Mouse (Mus musculus) forebrain, postnatal 0 days (tissue): ENCODE results near the gene Reep3. TPM values are rescaled to one million over a fixed set of nuclear protein-coding genes. Genes with fewer than 3 reads are reported as not detected.

Experiments used
- ATAC-seq: fragments of 200-750 bp; cut with Nextera tagmentation; 2 replicates; pipeline ENCODE4 v1.8.0; 2017; ENCODE audit warnings: mild to moderate bottlenecking, moderate library complexity
- DNase-seq: peaks from one replicate; pipeline ENCODE4 v3.0.0-alpha.2; 2015
- H3K27ac ChIP-seq: fragments of 300-500 bp; sonication (generic); 2 replicates; pipeline ENCODE4 v1.5.1; 2014; ENCODE audit warnings: low read depth, mild to moderate bottlenecking, antibody characterized with exemption, low read length, moderate library complexity, mixed read lengths
- H3K27me3 ChIP-seq: fragments of 300-500 bp; sonication (generic); 2 replicates; pipeline ENCODE4 v1.6.1; 2014; ENCODE audit warnings: mild to moderate bottlenecking, low read length, mixed read lengths; ENCODE audit not compliant: insufficient read depth
- H3K36me3 ChIP-seq: fragments of 300-500 bp; sonication (generic); 2 replicates; pipeline ENCODE4 v1.6.1; 2014; ENCODE audit warnings: mild to moderate bottlenecking, moderate library complexity; ENCODE audit not compliant: insufficient read depth
- H3K4me1 ChIP-seq: fragments of 300-500 bp; sonication (generic); 2 replicates; pipeline ENCODE4 v1.6.1; 2014; ENCODE audit warnings: antibody characterized with exemption; ENCODE audit not compliant: insufficient read depth
- H3K4me2 ChIP-seq: fragments of 300-500 bp; sonication (generic); 2 replicates; pipeline ENCODE4 v1.6.1; 2014; ENCODE audit warnings: low read depth, mild to moderate bottlenecking, moderate library complexity
- H3K4me3 ChIP-seq: fragments of 300-500 bp; sonication (generic); 2 replicates; pipeline ENCODE4 v1.5.1; 2014; ENCODE audit warnings: low read depth, low read length, mixed read lengths
- H3K9ac ChIP-seq: fragments of 300-500 bp; sonication (generic); 2 replicates; pipeline ENCODE4 v1.6.1; 2014; ENCODE audit warnings: mild to moderate bottlenecking
- H3K9me3 ChIP-seq: fragments of 300-500 bp; sonication (generic); 2 replicates; pipeline ENCODE4 v1.6.1; 2016; ENCODE audit warnings: low read length
- CTCF ChIP-seq: sonication (generic); IDR thresholded peaks from 2 replicates; pipeline ENCODE4 v1.5.1; 2016; ENCODE audit warnings: antibody characterized with exemption, control low read depth, low read depth
- WGBS: fragments of 180-500 bp; shearing (Covaris S2); extraction: QIAGEN DNeasy Blood & Tissue Kit; methylation state at CpG from one replicate; pipeline ENCODE4 v1.1.7; 2014; 5-methylcytosine and 5-hydroxymethylcytosine counted together
- polyA plus RNA-seq: library from polyadenylated mRNA; unstranded; fragments of >200 nt; fragmentation: Nextera tagmentation; extraction: Ambion mirVana; gene quantifications from 2 replicates; pipeline ENCODE4 v1.2.1, GENCODE M21; 2015
- total RNA-seq: library from RNA; depleted of rRNA; stranded (reverse); fragments of >200 nt; gene quantifications from 2 replicates; pipeline ENCODE4 v1.2.3, GENCODE M21; 2014

The Reep3 gene
- total and polyA plus RNA-seq, 2 experiments from 2014 or later = 23.7 to 30.8 TPM

DNA sequence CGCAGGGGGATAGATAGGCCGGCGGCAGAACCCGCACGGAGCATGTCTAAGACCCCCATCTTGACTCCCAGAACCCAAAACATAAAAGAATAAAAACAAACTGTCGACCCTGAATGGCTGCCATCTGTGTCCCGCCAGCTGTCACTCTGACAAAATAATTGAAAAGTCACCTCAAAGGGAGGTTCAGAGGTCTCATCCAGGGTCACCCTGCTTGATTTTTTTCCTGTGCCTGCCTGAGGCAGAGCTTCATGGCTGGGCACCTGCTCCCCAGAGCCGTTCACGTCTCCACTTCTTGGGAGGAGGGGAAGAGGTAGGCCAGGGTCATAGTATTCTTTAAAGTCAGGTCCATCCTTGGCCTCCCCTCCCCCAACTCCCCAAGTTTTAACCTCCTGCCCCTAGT is 7.8 kb upstream of the Reep3 start:
- no peak overlapping the region for H3K9ac ChIP-seq
- no peak overlapping the region for H3K4me3 ChIP-seq
- H3K4me2 ChIP-seq = no peak overlapping the region
- DNase-seq = no peak
- no peaks in the 10 kb centered on the region for H3K27me3 ChIP-seq
- no peaks in the 10 kb centered on the region for H3K36me3 ChIP-seq
- WGBS = 25% methylated on average over 9 of the region's 9 CpGs
- ATAC-seq = no peak
- no peak overlapping the region for H3K27ac ChIP-seq
- peaks cover 27% of the 10 kb centered on the region for H3K4me1 ChIP-seq
- H3K9me3 ChIP-seq = no peaks in the 10 kb centered on the region
- no peak for TF ChIP-seq CTCF

DNA sequence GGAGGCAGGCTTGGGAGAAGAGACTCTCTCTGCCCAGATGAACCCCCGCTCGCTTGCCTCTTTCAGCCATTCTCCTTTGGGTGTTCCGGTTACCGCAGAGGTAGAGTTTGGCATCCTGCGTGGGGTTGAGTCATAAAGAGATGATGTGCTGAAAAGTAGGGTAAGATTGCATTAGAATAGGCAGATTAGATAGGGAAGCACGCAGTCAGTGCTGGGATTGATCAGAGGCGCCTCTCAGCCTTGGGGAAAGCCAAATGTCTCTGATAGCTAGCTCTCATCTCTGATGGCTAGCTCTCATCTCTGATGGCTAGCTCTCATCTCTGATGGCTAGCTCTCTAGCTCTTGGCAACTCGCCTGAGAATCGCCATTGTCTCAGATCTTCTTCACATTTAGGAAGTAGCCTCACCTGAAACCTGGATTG is 4.1 kb upstream of the Reep3 start:
- no peak for ATAC-seq
- Histone ChIP-seq H3K4me1 (peaks cover 38% of the 10 kb centered on the region), H3K9me3 (no peaks in the 10 kb centered on the region), H3K27me3 (no peaks in the 10 kb centered on the region), H3K9ac (no peak overlapping the region), H3K27ac (no peak overlapping the region), H3K36me3 (no peaks in the 10 kb centered on the region), H3K4me2 (no peak overlapping the region), H3K4me3 (no peak overlapping the region)
- 70% methylated on average over 9 of the region's 9 CpGs for WGBS
- TF ChIP-seq CTCF = no peak
- DNase-seq = no peak

- H3K4me1 ChIP-seq = peaks cover 36% of the 10 kb centered on the region
- WGBS = 30% methylated on average over 7 of the region's 7 CpGs
- DNase-seq (no peak), ATAC-seq (no peak)
- H3K27ac ChIP-seq = no peak overlapping the region
- no peaks in the 10 kb centered on the region for H3K9me3 ChIP-seq
- no peak overlapping the region for H3K4me3 ChIP-seq
- no peaks in the 10 kb centered on the region for H3K36me3 ChIP-seq
- H3K27me3 ChIP-seq = no peaks in the 10 kb centered on the region
- H3K9ac ChIP-seq = no peak overlapping the region
- peak overlapping the region; percentile 59; the same call in 1 of the 2 replicates for H3K4me2 ChIP-seq
- 0 out of 2 replicates have a peak, but pooled peaks have one; percentile 22 for TF ChIP-seq CTCF
These were observed 3.4 kb upstream of the Reep3 start for GRCm38 (mm10) chr10:67100011-67100661.

DNA sequence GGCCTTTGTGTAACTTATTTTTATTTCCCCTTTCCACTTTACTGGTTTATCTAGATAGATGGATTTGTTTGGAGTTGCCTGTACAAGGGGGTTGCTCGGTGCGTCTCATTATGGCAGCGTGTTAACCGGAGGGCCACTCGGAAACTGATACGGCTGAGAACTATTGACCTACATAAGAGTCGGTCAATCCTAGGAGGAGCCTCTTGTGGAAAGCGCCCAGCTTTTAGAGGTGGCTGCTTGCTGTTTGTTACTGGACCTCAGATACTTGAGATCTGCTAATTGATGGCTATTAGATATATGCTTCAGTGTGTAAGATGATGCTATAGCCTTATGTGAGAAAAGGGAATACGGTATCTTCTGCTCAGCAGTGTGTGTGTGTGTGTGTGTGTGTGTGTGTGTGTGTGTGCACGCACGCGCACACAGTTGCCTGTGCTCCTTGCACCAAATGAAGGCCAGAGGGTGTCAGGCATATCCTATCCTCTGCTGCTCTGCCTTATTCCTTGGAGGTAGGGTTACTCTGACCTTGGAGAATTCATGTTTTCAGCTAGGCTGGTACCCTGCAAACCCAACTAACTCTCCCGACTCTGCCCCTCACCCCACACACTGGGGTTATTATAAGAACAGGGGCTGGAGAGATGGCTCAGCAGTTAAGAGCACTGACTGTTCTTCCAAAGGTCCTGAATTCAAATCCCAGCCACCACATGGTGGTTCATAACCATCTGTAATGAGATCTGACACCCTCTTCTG is 2.6 kb upstream of the Reep3 start:
- no peak for TF ChIP-seq CTCF
- Histone ChIP-seq H3K27ac (no peak overlapping the region), H3K9me3 (no peaks in the 10 kb centered on the region), H3K36me3 (no peaks in the 10 kb centered on the region), H3K4me3 (peak overlapping the region; percentile 65), H3K27me3 (no peaks in the 10 kb centered on the region), H3K9ac (no peak overlapping the region), H3K4me2 (peak overlapping the region; percentile 59), H3K4me1 (peaks cover 29% of the 10 kb centered on the region)
- 59% methylated on average over 13 of the region's 13 CpGs for WGBS
- DNase-seq (no peak), ATAC-seq (no peak)

- Histone ChIP-seq H3K9me3 (no peaks in the 10 kb centered on the region), H3K27ac (0 out of 2 replicates have a peak overlapping the region, but pooled peaks have one; percentile 29), H3K36me3 (no peaks in the 10 kb centered on the region), H3K9ac (peak overlapping the region; percentile 97), H3K4me2 (peak overlapping the region; percentile 59), H3K4me3 (peak overlapping the region; percentile 65), H3K4me1 (peaks cover 23% of the 10 kb centered on the region), H3K27me3 (no peaks in the 10 kb centered on the region)
- ATAC-seq (no peak), DNase-seq (no peak)
- 10% methylated on average over 7 of the region's 7 CpGs for WGBS
- no peak for TF ChIP-seq CTCF
These were observed 1.8 kb upstream of the Reep3 start for GRCm38 (mm10) chr10:67098408-67099050.

DNA sequence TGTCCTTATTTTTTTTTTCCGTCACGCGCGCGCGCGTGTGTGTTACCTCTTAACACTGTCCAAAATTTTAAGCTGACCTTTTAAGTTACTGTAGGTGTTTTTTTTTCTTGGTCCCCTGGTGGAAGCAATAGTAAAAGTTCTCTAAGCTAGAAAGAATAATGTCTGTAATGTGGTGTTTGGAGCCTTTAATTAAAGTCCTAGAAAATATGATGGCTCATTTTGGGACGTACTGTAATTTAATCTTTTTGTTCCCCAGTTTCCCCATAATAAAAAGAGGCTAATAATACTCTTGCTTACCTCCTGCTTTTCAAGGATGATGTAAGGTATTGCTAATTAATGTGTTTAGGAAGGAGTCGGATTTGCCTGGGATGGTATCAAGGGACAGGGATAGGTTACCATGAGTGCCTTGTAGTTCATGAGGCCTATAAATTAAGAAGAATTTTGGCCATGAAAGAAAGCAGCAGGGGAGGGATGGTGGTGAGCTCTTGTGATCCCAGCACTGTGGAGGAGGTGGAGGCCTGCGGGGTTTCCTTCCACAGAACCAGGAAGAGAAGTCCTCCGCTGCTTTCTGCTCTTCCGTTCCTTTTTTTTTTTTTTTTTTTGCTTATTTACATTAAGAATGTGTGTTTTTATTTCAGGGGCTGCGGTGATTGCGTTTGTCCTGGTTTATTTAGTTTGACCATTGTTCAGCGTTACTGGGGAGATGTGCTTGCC is 849 bp upstream of the Reep3 start:
- Histone ChIP-seq H3K9me3 (no peaks in the 10 kb centered on the region), H3K27ac (peak overlapping the region; percentile 98), H3K4me2 (peak overlapping the region; percentile 59), H3K4me1 (peaks cover 19% of the 10 kb centered on the region), H3K36me3 (no peaks in the 10 kb centered on the region), H3K9ac (peak overlapping the region; percentile 97), H3K27me3 (no peaks in the 10 kb centered on the region), H3K4me3 (peak overlapping the region; percentile 65)
- no peak for ATAC-seq
- under 1% methylated on average over 15 of the region's 15 CpGs for WGBS
- TF ChIP-seq CTCF = peak; percentile 10; the same call in 1 of the 2 replicates
- no peak for DNase-seq
